Mouse (Mus musculus): ENCODE data around the gene Plekhg4.

The Plekhg4 gene

DNA sequence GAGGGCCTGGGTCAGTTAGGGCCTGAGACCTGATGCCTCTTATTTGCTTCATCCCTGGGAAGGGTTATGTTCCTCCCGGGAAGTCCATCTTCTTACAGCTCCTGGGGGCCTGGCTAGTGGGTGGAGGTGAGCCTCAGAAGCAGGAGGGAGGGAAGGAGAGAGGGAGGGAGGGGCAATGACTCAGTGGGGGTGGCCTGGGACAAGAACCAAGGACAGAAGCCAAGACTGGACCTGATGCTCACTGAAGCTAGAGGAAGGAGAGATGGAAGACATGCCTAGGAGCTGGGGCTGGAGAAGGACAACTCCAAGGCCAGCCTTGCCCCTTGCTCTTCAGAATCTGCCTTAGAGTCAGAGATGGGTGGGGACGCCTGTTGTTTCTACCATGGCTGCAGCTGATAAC, at the start of gene Plekhg4:
Gene Plekhg4, plus strand, starts transcription at position 243 of the 400 bp plus-strand sequence.
- DNase-seq (ENCODE audit: low spot score in 2 of 2): no peak

DNA sequence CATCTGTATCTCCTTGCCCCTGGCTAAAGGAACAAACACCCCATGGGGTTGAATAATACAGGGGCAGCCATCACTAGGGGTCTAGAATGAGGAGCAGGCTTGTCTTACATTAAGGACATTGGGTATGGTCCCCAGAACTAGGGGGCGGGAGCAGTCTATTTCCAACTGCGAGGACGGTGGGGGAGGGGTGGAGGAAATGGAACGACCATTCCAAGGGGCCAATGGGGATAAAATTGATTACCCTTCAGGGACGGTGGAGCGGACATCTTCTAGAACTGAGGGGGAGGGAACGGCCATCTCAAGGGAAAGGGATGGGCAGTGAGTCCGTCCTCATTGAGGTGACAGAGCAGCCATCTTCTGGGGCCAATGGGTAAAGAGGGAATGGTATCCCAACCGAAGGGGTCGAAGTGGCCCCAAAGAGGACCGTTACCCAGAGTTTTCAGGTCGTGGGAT, 47.4 kb upstream of the Plekhg4 start:
- no peak for DNase-seq (ENCODE audit: low spot score in 2 of 2)

DNA sequence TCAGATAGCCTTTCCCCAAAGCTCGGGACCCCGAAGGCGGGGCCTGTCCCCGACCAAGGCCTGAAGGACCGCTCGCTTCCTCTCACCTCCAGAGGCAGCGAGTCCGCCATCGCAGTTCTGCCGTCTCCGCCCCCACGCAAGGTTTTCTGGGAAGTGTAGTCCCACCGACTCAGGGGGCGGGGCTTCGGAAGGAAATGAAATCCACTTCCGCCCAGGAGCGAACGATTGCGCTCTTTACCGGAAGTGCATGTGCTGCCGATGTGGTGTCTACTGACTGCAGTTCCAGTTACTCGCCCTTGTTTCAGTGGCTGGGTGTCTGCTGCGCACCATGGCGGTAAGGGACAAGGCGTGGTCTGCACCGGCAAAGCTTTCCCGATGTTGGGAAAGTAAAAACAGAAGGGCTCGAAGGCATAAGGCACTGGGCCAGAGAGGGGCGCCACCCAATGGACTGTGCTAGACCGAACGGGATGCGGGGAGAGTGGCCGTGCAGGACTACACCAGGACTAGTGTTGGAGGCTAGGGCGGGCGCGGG, 46.9 kb upstream of the Plekhg4 start, which contains the start of the genes Lrrc29 and Tmem208:
Gene Lrrc29, minus strand, starts transcription at position 138 of the 532 bp plus-strand sequence.
Gene Tmem208, plus strand, starts transcription at position 214 of the 532 bp plus-strand sequence.
- peak; percentile 99 for DNase-seq (ENCODE audit: low spot score in 2 of 2)

DNA sequence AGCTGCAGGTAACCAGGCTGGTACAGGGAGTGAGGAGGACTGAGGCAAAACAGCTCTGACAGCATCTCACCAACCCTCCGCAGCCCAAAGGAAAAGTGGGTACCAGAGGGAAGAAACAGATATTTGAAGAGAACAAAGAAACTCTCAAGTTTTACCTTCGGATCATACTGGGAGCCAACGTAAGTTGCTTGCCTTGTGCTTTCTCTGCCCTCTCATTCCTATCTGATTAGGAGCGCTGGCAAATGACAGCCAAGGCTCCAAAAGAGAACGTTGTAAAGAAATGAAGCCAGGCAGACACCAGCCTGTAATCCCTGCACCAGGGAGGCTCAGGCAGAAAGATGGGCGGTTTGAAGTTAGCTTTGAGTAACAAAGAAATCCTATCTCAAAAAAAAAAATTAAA, 46.1 kb upstream of the Plekhg4 start:
- no peak for DNase-seq (ENCODE audit: low spot score in 2 of 2)

DNA sequence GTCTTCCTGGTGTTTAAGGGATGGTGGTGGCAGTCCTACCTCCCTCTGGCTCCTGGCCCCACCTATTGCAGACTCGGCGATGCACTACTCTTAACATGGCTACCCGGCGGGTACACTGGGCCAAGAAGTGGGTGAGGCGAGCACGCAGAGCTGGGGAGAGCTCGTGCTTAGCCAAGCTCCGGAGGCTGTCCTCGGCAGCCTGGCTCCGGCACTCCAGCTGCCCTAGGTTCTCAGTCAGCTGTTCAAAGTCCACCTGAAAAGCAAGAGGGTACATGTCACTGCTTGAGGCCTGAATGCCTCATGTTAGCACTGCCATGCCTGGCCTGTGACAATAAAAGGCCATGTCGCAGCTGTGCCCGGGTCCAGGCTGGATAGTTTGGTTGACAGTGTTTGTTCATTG, 42.7 kb upstream of the Plekhg4 start:
- no peak for DNase-seq (ENCODE audit: low spot score in 2 of 2)

DNA sequence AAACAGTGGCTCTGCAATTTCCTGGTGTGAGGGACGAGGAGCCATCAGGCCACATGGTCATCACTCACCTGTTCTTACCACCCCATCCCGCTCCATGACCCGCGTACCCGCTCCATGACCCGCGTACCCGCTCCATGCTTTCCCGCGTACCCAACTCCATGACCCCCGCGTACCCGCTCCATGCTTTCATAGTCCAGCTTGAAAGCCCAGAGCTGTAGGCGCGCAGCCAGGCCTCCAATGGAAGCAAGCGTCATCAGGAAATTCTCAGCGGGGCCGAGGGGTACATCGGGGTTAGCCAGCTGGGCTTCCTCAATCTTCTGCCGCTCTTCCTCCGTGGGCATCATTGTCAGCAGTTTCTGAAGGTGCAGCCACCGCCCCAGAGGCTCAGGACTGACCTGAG, 41.6 kb upstream of the Plekhg4 start:
- no peak for DNase-seq (ENCODE audit: low spot score in 2 of 2)

DNA sequence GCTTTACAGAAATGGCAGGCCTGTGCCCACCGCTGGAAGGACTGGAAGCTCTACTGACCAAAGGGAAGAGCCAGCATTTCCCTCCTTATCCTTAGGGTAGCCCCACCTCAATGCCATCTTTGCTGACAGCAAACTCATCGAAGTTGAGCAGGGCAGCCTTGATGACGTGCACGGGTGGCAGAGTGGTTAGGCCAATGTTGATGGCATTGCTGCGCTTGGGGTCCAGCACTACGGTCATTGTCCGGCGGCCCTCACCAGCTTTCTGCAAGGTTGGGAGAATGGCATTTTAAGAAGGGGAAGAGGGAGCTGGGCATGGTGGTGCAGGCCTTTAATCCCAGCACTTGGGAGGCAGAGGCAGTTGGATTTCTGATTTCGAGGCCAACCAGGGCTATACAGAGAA, 41.1 kb upstream of the Plekhg4 start:
- DNase-seq (ENCODE audit: low spot score in 2 of 2): no peak

DNA sequence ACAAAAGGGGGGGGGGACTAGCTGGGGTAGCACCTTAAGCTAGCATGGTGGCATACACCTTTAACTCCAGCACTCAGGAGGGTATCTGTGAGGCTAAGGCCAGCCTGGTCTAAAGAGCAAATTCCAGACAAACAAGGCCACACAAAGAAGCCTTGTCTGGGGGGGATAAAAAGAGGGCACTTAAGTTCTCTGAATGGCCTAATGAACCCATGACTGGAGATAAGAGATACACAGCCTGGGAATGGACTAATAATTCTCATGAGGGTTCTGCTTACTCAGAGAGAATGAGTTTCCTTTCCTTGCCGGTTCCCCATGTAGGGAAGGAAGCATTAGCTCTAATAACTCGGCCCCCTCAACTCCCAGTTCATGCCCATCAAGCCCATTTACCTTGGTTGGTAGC, 40.6 kb upstream of the Plekhg4 start:
- DNase-seq (ENCODE audit: low spot score in 2 of 2): no peak

DNA sequence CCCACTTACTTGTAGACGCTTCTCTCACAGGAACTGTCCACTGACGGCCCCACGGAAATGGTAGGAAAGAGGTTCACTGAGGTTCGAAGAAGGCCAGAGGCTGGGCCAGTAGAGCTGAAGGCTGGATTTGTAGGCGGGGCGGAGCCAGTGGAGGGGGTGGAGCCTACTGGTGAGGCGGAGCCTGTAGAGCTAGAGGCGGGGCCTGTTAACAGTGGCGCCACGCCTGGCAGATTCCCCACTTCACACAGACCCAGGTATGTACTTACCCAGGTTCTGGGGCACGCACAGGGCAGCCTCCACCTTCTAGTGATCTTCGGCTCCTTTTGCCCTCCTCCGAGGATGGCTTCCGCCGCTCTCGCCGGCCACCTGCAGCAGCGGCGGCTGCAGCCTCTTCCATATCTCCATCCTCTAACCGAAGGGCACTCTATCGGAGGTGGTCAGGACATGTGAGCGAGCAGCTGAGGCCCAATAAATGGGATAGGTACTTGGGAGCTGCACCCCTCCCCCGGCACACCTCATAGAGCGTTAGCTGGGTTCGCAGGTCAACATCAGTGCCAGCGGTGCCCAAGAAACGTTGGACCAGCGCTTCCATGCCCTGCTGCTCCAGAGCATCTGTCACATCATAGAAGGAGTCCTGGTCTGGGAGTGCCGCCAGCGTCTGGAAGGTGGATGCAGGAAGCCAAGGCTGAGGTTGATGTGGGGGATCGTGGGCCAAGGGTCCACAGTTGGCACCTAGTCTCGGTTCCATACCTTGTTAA, 36.5 kb upstream of the Plekhg4 start:
- no peak for DNase-seq (ENCODE audit: low spot score in 2 of 2)

DNA sequence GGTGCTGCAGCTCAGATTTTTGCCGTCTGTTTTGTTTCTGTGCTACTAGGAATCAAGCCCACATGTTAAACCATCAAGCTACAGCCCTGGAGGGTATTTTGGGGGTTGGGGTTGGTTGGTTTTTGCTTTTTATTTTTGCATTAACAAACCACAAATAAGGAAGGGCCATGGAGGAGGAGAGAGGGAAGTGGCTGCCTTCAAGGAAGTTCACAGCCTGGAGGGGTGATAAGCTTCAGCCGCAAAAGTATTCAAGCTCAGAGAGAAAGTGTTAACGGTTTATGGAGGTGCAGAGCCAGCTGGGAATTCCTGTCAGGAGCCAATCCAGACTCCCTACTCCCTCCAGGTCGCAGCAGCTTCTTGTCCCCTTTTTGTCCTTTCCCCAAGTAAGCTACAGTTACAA, 34.1 kb upstream of the Plekhg4 start:
- DNase-seq (ENCODE audit: low spot score in 2 of 2): no peak

DNA sequence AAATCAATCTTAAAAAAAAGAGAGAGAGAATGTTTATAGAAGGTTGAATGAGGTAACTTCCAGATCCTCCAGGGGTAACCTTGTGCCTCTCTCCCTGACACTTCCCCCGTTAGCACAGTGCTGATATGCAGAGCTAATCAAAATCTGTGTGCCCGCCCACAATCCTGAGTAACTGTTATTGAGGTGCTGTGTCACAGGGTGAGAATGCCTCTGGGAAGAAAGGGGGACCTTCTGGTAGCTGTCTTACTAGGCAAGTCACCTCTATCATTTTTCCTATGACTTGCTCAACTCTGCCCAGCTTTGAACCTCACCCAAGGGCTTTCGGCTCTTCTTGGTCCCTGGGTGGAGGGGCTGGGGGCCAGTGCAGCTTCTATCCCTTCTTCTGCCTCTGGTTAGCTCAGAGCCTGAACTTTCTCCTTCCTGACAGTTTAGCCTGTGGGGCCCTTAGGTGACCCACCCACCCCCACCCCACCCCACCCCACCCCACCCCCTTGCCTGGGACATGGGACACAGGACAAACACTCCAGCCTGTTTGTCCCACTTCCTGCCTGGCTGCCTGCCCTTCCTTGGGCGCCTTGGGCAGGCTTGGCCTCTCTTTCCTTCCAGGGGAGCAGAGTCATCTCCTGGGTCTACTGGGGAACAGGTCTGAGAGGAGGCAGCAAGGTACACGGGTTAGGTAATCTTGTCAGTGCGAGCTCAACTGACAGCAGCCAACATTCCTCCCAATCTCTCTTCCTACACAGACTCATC, 33.0 kb upstream of the Plekhg4 start:
- no peak for DNase-seq (ENCODE audit: low spot score in 2 of 2)

DNA sequence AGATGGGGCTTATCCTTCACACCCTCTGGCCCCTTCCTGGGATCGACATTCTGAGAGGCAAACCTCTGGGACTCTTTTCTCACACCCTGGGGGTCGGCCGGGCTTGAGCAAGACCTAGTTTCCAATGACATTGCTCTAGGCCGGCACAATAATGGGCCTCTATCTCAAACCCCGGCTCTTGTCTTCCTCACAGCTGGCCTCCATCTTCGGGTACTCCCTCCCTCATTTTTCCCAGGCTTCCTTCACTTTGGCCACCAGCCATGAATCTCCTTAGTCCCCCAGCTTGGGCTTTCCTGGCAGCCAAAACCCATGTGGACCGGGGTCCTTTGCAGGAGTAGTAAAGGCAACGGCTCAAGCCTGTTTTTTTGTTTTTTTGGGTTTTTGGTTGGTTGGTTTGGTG, 31.7 kb upstream of the Plekhg4 start:
- no peak for DNase-seq (ENCODE audit: low spot score in 2 of 2)

DNA sequence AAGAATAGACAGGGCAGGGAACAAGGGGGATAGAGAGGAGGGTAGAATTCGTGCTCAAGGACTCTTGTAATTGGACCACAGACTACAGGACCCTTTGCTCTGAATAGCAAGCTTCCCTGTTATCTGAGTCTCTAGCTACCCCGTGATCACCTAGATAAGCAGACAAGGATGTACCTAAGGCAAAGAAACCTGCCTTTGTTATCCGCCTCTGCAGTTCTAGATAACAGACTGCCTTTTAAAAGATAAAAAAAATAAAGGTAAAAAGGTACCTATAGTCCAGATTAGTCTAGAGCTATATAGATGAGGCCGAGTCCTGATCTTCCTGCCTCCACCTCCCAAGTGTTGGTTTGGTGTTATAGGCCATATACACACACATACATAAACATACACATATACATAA, 30.3 kb upstream of the Plekhg4 start:
- no peak for DNase-seq (ENCODE audit: low spot score in 2 of 2)

DNA sequence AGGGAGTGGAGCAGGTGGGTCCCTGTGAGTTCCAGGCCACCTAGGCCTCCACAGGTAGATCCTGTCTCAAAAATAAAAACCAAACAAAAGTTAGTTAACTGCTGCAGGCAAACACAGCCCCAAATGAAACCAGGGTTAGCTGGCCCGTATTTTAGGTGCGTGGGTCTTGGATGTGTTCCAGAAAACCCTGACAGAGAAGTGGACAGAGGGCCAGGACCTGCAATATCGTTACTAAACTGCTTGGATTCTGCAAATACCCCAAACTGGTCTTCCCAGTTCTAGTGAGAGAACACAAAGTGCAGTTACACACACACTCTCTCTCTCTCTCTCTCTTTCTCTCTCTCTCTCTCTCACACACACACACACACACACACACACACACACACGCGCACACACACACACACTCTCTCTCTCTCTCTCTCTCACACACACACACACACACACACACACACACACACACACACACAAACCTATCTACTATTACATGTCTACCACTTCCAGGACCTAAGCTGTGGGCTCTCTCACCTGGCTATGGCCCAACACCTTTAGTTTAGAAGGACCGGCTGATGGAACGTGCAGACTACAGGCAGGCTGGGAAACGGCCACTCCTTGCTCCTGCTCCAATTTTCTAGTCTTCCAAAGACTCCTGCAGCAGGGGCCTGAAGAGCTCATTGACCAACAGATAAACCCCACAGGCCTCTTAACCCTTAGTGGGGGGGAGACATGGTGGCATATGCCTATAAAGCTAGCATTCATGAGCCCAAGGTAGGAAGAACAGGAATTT, 29.1 kb upstream of the Plekhg4 start:
- DNase-seq (ENCODE audit: low spot score in 2 of 2): no peak

DNA sequence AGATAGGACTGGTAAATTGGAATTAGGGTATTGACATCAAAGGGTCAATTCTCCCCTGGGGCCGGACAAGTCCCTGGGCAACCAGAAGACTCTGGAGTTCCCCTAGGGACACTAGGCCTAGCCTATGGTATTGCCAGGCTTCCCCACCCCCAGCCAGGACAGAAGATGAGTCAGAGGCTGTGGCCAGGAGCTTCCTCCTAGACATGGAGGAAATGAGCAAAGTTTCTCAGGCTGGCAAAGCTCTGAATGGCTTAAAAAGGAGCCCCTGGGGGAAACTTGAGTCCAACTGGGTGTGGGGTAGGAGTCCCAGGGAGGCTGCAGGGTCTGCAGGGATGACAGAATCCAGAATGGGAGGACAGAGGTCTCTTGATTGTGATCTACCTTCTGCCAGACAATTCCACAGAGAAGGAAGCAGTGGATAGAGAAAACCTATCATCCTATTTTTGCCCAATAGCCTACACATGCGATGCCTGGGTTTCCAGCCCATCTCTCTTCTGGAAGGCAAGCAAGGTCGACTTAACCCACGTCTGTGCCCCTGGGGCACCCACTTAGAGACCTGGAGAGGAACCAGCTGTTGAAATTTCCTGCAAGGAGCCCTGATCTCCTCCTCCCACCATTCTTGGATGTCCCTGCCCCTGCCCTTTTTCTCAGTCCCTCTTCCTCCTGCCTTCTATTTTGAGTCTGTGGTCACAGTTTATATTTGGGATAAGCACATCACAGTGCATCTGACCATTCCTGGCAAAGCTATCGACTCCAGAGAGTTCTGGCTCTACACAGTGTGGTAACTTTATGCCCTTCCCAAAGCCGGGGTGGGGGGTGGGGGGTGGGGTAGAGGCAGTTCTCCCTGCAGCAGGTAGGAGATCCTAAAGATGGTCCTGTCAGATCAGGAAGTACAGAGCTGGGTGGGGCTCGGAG, 27.8 kb upstream of the Plekhg4 start:
- peak in 1 of 2 experiments; percentile 63 for DNase-seq (ENCODE audit: low spot score in 2 of 2)

DNA sequence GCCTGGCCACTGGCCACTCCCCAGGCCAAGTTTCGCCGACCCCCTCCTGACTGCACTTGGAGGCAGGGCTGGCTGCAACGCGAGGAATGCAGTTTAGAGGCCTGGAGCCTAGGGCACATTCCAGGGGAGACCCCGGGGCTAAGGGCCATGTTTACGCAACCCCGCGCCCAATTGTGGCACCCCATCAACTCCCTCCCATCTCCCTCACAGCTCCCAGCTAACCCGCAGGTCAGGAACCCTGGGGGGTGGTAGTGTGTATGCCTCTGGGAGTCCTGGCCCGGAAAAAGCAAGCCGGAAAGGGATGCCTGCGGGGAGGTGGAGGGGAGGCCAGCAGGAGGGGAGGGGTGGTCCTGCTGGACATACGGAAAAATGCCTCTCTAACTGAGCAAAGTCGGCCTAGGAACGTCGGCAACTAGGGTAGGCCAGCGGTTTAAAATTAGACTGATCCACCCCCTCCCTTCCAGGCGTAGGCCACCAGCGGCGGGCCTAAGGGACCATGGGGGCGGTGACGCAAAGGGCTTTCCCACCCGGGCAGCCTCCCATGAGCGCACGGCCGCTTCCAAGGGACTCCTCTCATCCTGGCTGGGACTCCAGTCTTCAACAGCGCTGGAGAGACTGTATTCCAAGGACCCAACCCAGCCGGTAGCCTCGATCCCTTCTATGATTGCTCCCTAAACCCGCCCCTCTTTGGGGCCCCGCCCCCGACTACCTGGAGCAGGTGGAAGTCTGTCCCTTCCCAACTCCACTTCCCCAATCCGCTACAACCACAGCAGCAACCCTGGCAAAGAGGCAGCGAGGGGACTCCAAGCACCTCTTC, 26.3 kb upstream of the Plekhg4 start:
- DNase-seq (ENCODE audit: low spot score in 2 of 2): peak in 1 of 2 experiments; percentile 67

DNA sequence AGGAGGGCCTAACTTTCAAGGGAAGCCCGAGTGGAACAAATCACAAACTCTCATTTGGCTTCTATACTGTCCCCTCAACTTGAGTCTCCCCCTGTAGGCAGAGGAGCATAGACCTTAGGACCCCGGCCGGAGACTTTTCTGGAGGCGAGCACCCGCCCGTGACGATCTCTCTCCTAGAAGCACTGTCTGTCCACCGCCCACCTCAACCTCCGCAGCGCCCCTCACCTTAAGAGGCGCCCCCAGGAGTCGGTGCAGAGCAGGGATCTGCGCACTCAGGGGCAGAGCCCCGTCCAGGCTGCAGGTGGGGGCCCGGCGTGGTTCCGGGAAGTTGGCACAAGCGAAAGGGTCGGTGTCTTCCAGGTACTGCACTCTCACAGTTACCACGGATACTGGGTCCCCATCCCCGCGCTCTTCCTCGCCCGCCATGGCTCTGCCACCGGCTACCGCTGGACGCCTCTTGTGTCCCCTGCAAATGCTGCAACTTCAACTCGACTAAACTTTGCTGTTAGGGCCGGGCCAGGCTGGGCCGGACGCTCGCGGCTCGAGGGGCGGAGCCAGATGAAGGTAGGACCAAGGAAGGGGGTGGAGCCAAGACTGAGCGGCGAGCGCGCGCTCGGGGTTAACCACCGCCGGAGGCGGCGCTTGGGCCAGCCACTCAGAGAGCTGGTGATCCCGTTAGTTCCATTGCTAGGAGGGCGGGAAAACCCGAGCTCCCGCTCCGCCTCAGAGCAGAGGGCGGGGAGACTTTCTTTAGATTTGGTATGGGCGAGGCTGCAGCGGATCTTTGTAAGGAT, 25.4 kb upstream of the Plekhg4 start, which contains the start of gene Fhod1:
Gene Fhod1, minus strand, starts transcription at position 526 of the 794 bp plus-strand sequence.
- DNase-seq (ENCODE audit: low spot score in 2 of 2): peak; percentile 91 to 93

DNA sequence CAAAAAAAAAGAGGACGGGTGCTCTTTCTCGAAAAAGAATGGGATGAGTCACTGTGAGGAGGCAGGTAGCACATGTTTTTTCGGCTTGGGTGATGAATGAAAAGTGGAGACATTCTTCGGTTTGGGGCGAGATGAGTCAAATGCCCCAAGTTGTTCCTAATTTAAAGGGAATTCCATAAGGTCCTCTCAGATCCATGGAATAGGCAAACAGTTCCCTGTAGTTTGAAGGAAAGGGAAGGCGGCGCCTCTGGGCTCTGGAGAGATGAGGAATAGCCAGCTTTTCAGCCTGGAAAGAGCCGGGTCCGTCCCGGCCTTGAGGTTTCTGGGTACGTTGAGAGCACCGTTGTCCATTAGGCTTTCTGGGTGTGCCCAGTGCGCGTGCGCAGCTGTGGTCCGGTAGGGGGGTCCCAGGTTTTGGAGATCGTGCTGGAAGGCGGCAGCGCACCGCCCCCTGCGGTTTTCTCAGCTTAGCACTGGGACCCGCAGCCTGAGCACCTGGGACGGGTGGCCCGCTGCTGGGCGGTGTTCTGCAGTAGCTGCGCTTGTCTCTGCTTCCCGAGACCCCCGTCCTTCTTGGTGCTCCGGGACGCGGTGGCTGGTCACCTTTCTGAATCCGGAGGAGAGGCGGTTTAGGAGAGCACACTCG, 24.5 kb upstream of the Plekhg4 start, which contains the start of gene Slc9a5:
Gene Slc9a5, plus strand, starts transcription at position 394 of the 646 bp plus-strand sequence.
- peak in 1 of 2 experiments; percentile 70 for DNase-seq (ENCODE audit: low spot score in 2 of 2)

Data from spleen, postnatal 4 days (tissue).